In genomic region chr10:90441656-90442055, GRCm38 (mm10) we compare ENCODE assay signal across 9 mouse cellular contexts.
"Had no signal": no experiment of that assay in that cellular context is flagged by ENCODE, and none has a peak within 500 bp of the region (broad histone marks: within the 10 kb centered on the region; RNA-seq: fewer than 3 reads in every experiment).

No protein-coding gene starts in this region.

- H3K9me3 ChIP-seq: limb, embryonic 13.5 days; midbrain, embryonic 12.5 days had no signal

- H3K36me3 ChIP-seq: limb, embryonic 13.5 days; midbrain, embryonic 12.5 days had no signal

- H3K4me1 ChIP-seq: limb, embryonic 13.5 days; midbrain, embryonic 12.5 days had no signal

- DNase-seq: kidney, postnatal 10 days; kidney, postnatal 4 days; left cerebral cortex, postnatal 4 days; lung, adult 18-20 months; right cerebral cortex, postnatal 14 days had no signal

- H3K4me3 ChIP-seq: layer of hippocampus, adult 2 months; limb, embryonic 13.5 days; midbrain, embryonic 12.5 days had no signal

- H3K27ac ChIP-seq: layer of hippocampus, adult 2 months; limb, embryonic 13.5 days; liver, embryonic 14.5 days; midbrain, embryonic 12.5 days had no signal

- H3K4me2 ChIP-seq: limb, embryonic 13.5 days; midbrain, embryonic 12.5 days had no signal

- H3K27me3 ChIP-seq: limb, embryonic 13.5 days; midbrain, embryonic 12.5 days had no signal

- H3K9ac ChIP-seq: limb, embryonic 13.5 days; liver, embryonic 14.5 days; midbrain, embryonic 12.5 days had no signal
